Mouse (Mus musculus) hindbrain, embryonic 10.5 days (tissue): Measurements from ENCODE around the gene Gm3409. TPM values are rescaled to one million over a fixed set of nuclear protein-coding genes. Genes with fewer than 3 reads are reported as not detected.
"Not testable (repeated sequence)": the region's sequence is repeated elsewhere in the genome, so short reads cannot be mapped to it uniquely, and the experiment has no call there.

Experiments used
- DNase-seq: peaks from one replicate; pipeline ENCODE4 v3.0.0-alpha.2; 2017; ENCODE audit warnings: low spot score
- H3K27ac ChIP-seq: fragments of 300-500 bp; sonication (generic); 2 replicates; pipeline ENCODE4 v1.5.1; 2016; ENCODE audit warnings: mild to moderate bottlenecking, moderate library complexity
- H3K27me3 ChIP-seq: fragments of 300-500 bp; sonication (generic); 2 replicates; pipeline ENCODE4 v1.6.1; 2016; ENCODE audit warnings: mild to moderate bottlenecking; ENCODE audit not compliant: poor library complexity, insufficient read depth, severe bottlenecking
- H3K36me3 ChIP-seq: fragments of 300-500 bp; sonication (generic); 2 replicates; pipeline ENCODE4 v1.6.1; 2016; ENCODE audit warnings: mild to moderate bottlenecking, moderate library complexity
- H3K4me1 ChIP-seq: fragments of 300-500 bp; sonication (generic); replicated peaks from 2 replicates; pipeline ENCODE4 v1.6.1; 2016; ENCODE audit warnings: mild to moderate bottlenecking
- H3K4me3 ChIP-seq: fragments of 300-500 bp; sonication (generic); 2 replicates; pipeline ENCODE4 v1.5.1; 2016; ENCODE audit warnings: mild to moderate bottlenecking, moderate library complexity
- H3K9me3 ChIP-seq: fragments of 300-500 bp; sonication (generic); 2 replicates; pipeline ENCODE4 v1.6.1; 2016; ENCODE audit warnings: mild to moderate bottlenecking, moderate library complexity
- WGBS: fragments of 180-500 bp; shearing (Covaris S2); methylation state at CpG from one replicate; pipeline ENCODE4 v1.1.7; 2016; 5-methylcytosine and 5-hydroxymethylcytosine counted together
- polyA plus RNA-seq: library from polyadenylated mRNA; unstranded; fragments of >200 nt; fragmentation: Nextera tagmentation; extraction: Ambion mirVana; gene quantifications from 2 replicates; pipeline ENCODE4 v1.2.1, GENCODE M21; 2016

Gm3409 gene
- polyA plus RNA-seq: not detected in 2 replicates

- WGBS: 91% methylated on average over 3 of the region's 3 CpGs
- H3K27me3 ChIP-seq, H3K9me3 ChIP-seq, H3K4me3 ChIP-seq, H3K4me1 ChIP-seq, H3K36me3 ChIP-seq, H3K27ac ChIP-seq, DNase-seq: not testable (repeated sequence)
These were observed at the start of gene Gm3409 for GRCm38 (mm10) chr5:146537347-146537746. Gene Gm3409 (plus strand): TSS chr5:146537647.

GRCm38 (mm10) chr5:146488959-146489358 is 48.5 kb upstream of the Gm3409 start:
- H3K27ac ChIP-seq, DNase-seq, H3K4me3 ChIP-seq, H3K9me3 ChIP-seq, H3K4me1 ChIP-seq, H3K36me3 ChIP-seq, H3K27me3 ChIP-seq: not testable (repeated sequence)
- 17% methylated on average over 3 of the region's 4 CpGs for WGBS

GRCm38 (mm10) chr5:146491063-146491462 is 46.4 kb upstream of the Gm3409 start, which contains the start of gene Gm6370:
Gene Gm6370 (plus strand): TSS chr5:146491363.
- H3K27me3 ChIP-seq, H3K9me3 ChIP-seq, H3K4me3 ChIP-seq, H3K36me3 ChIP-seq, H3K4me1 ChIP-seq, DNase-seq, H3K27ac ChIP-seq: not testable (repeated sequence)
- WGBS: no CpG with 5 or more reads among the region's 5 CpGs

- H3K9me3 ChIP-seq, H3K27me3 ChIP-seq, H3K36me3 ChIP-seq, H3K4me1 ChIP-seq, H3K4me3 ChIP-seq, DNase-seq, H3K27ac ChIP-seq: not testable (repeated sequence)
- WGBS: no CpG with 5 or more reads among the region's 5 CpGs
These were observed 35.3 kb upstream of the Gm3409 start, which contains the start of gene 4930449I24Rik for GRCm38 (mm10) chr5:146502099-146502498. Gene 4930449I24Rik (plus strand): TSS chr5:146502399.

- 100% methylated on average over 2 of the region's 5 CpGs for WGBS
- not testable (repeated sequence) for DNase-seq, H3K27me3 ChIP-seq
These were observed 23.6 kb upstream of the Gm3409 start, which contains the start of gene Gm3402 for GRCm38 (mm10) chr5:146513823-146514222. Gene Gm3402 (plus strand): TSS chr5:146514123.

GRCm38 (mm10) chr5:146525501-146525900 is 11.9 kb upstream of the Gm3409 start, which contains the start of gene Gm3404:
Gene Gm3404 (plus strand): TSS chr5:146525801.
- not testable (repeated sequence) for H3K36me3 ChIP-seq, H3K4me1 ChIP-seq, H3K9me3 ChIP-seq, H3K27ac ChIP-seq, DNase-seq, H3K27me3 ChIP-seq, H3K4me3 ChIP-seq
- WGBS: 90% methylated on average over 3 of the region's 3 CpGs

More at GRCm38 (mm10) chr5:146513823-146514222, 23.6 kb upstream of the Gm3409 start, which contains the start of gene Gm3402:
- H3K27ac ChIP-seq, H3K4me3 ChIP-seq, H3K36me3 ChIP-seq, H3K4me1 ChIP-seq, H3K9me3 ChIP-seq: not testable (repeated sequence)

GRCm38 (mm10) chr5:146555836-146556235 is 18.4 kb downstream of the Gm3409 start, which contains the start of gene Gm3415:
Gene Gm3415 (plus strand): TSS chr5:146556136.
- not testable (repeated sequence) for DNase-seq, H3K9me3 ChIP-seq, H3K27ac ChIP-seq, H3K27me3 ChIP-seq, H3K36me3 ChIP-seq, H3K4me1 ChIP-seq, H3K4me3 ChIP-seq
- no CpG with 5 or more reads among the region's 3 CpGs for WGBS

- 89% methylated on average over 1 of the region's 1 CpGs for WGBS
These were observed 26.8 kb downstream of the Gm3409 start for GRCm38 (mm10) chr5:146564259-146564658.

GRCm38 (mm10) chr5:146567054-146567453 is 29.6 kb downstream of the Gm3409 start:
- peak; percentile 43 for DNase-seq

More at GRCm38 (mm10) chr5:146564259-146564658, 26.8 kb downstream of the Gm3409 start:
- Histone ChIP-seq H3K4me3 (no peak overlapping the region), H3K9me3 (no peaks in the 10 kb centered on the region), H3K27ac (no peak overlapping the region), H3K27me3 (no peaks in the 10 kb centered on the region), H3K36me3 (no peaks in the 10 kb centered on the region), H3K4me1 (no peaks in the 10 kb centered on the region)
- DNase-seq: no peak

GRCm38 (mm10) chr5:146570179-146570578 is 32.7 kb downstream of the Gm3409 start:
- DNase-seq, H3K27me3 ChIP-seq, H3K9me3 ChIP-seq, H3K4me3 ChIP-seq, H3K27ac ChIP-seq, H3K36me3 ChIP-seq, H3K4me1 ChIP-seq: not testable (repeated sequence)
- 89% methylated on average over 6 of the region's 6 CpGs for WGBS

More at GRCm38 (mm10) chr5:146567054-146567453, 29.6 kb downstream of the Gm3409 start:
- Histone ChIP-seq H3K4me3 (no peak overlapping the region), H3K27ac (no peak overlapping the region), H3K36me3 (no peaks in the 10 kb centered on the region), H3K9me3 (no peaks in the 10 kb centered on the region), H3K4me1 (no peaks in the 10 kb centered on the region), H3K27me3 (no peaks in the 10 kb centered on the region)
- WGBS: 54% methylated on average over 4 of the region's 4 CpGs

GRCm38 (mm10) chr5:146571830-146572734 is 34.6 kb downstream of the Gm3409 start:
- H3K9me3 ChIP-seq, H3K27me3 ChIP-seq, H3K4me1 ChIP-seq, H3K4me3 ChIP-seq, DNase-seq, H3K36me3 ChIP-seq, H3K27ac ChIP-seq: not testable (repeated sequence)
- WGBS: 71% methylated on average over 6 of the region's 6 CpGs

- not testable (repeated sequence) for DNase-seq, H3K4me1 ChIP-seq, H3K27ac ChIP-seq, H3K4me3 ChIP-seq, H3K9me3 ChIP-seq, H3K36me3 ChIP-seq, H3K27me3 ChIP-seq
- 86% methylated on average over 4 of the region's 4 CpGs for WGBS
These were observed 35.2 kb downstream of the Gm3409 start for GRCm38 (mm10) chr5:146572735-146573042.

- Histone ChIP-seq H3K4me1 (no peaks in the 10 kb centered on the region), H3K9me3 (no peaks in the 10 kb centered on the region), H3K27me3 (peaks cover 7% of the 10 kb centered on the region; the same call in 1 of the 2 replicates), H3K36me3 (no peaks in the 10 kb centered on the region), H3K4me3 (no peak overlapping the region), H3K27ac (no peak overlapping the region)
- 89% methylated on average over 3 of the region's 3 CpGs for WGBS
- no peak for DNase-seq
These were observed 39.2 kb downstream of the Gm3409 start for GRCm38 (mm10) chr5:146576668-146577067.
